Mouse (Mus musculus) limb, embryonic 10.5 days (tissue): ENCODE data around the gene Enoph1. TPM values are rescaled to one million over a fixed set of nuclear protein-coding genes. Genes with fewer than 3 reads are reported as not detected.
A peak's percentile ranks its signal among the peaks of the same experiment; 100 is the strongest.

Source experiments
- DNase-seq: peaks from one replicate; pipeline ENCODE4 v3.0.0-alpha.2; 2017; ENCODE audit warnings: low spot score
- H3K27ac ChIP-seq: fragments of 300-500 bp; sonication (generic); 2 replicates; pipeline ENCODE4 v1.5.1; 2016; ENCODE audit warnings: mild to moderate bottlenecking
- H3K27me3 ChIP-seq: fragments of 300-500 bp; sonication (generic); 2 replicates; pipeline ENCODE4 v1.6.1; 2016; ENCODE audit warnings: low read depth, mild to moderate bottlenecking; ENCODE audit not compliant: poor library complexity, severe bottlenecking
- H3K36me3 ChIP-seq: fragments of 300-500 bp; sonication (generic); 2 replicates; pipeline ENCODE4 v1.6.1; 2016; ENCODE audit warnings: mild to moderate bottlenecking, moderate library complexity
- H3K4me1 ChIP-seq: fragments of 300-500 bp; sonication (generic); 2 replicates; pipeline ENCODE4 v1.6.1; 2016
- H3K4me3 ChIP-seq: fragments of 300-500 bp; sonication (generic); 2 replicates; pipeline ENCODE4 v1.5.1; 2016; ENCODE audit warnings: mild to moderate bottlenecking, moderate library complexity
- H3K9me3 ChIP-seq: fragments of 300-500 bp; sonication (generic); replicated peaks from 2 replicates; pipeline ENCODE4 v1.6.1; 2016; ENCODE audit warnings: mild to moderate bottlenecking
- WGBS: fragments of 180-500 bp; shearing (Covaris S2); methylation state at CpG from one replicate; pipeline ENCODE4 v1.1.7; 2016; 5-methylcytosine and 5-hydroxymethylcytosine counted together
- polyA plus RNA-seq: library from polyadenylated mRNA; unstranded; fragments of >200 nt; fragmentation: Nextera tagmentation; extraction: Ambion mirVana; gene quantifications from 2 replicates; pipeline ENCODE4 v1.2.1, GENCODE M21; 2016

Enoph1 gene
- polyA plus RNA-seq, 1 experiment from 2014 or later, result 62.9 TPM

DNA sequence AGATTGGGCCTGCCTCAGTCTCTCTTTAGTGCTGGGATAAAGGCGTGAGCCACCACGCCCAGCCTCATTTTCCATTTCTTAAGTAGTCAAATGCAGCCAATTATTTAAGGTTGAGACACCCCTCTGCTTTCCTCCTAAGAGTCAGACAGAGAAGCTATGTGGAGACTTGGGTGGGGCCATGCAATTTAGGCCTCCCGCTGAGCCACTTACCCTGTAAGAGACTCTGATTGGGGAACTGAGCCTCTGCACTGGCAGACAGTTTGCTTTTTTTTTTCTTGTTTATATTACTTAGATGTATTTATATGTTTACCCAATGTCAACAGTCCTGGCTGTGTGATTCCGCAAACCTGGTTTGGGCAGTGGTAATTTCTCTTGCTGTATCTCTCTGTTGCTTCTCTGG lies 4.2 kb downstream of the Enoph1 start:
- Histone ChIP-seq H3K4me1 (peaks cover 28% of the 10 kb centered on the region), H3K36me3 (peaks cover 17% of the 10 kb centered on the region), H3K27me3 (no peaks in the 10 kb centered on the region), H3K27ac (no peak overlapping the region), H3K9me3 (no peaks in the 10 kb centered on the region), H3K4me3 (no peak overlapping the region)
- DNase-seq, result no peak
- 82% methylated on average over 4 of the region's 4 CpGs for WGBS

DNA sequence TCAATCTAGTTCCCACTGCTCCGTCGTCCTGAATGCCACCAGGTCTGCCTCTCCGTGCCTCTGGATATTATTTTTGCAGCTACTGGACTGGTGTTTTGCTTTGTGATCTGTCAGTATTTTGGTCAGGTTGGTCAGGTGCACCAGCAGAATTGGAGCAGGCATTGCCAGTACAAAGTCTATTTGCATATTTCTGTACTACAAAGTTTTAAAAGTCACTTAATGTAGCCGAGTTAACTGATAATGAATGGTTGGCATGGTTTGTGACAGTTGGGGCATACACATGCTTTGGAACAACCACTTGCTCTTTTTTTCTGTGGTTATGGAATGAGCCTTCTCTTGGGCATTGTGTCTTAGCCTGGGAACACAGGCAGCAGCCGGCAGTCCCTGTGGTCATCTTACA lies 4.8 kb downstream of the Enoph1 start:
- no peaks in the 10 kb centered on the region for H3K27me3 ChIP-seq
- H3K36me3 ChIP-seq, result peaks cover 19% of the 10 kb centered on the region
- H3K27ac ChIP-seq, result no peak overlapping the region
- H3K9me3 ChIP-seq, result no peaks in the 10 kb centered on the region
- no peak for DNase-seq
- no peak overlapping the region for H3K4me3 ChIP-seq
- 90% methylated on average over 5 of the region's 5 CpGs for WGBS
- H3K4me1 ChIP-seq, result peaks cover 28% of the 10 kb centered on the region

DNA sequence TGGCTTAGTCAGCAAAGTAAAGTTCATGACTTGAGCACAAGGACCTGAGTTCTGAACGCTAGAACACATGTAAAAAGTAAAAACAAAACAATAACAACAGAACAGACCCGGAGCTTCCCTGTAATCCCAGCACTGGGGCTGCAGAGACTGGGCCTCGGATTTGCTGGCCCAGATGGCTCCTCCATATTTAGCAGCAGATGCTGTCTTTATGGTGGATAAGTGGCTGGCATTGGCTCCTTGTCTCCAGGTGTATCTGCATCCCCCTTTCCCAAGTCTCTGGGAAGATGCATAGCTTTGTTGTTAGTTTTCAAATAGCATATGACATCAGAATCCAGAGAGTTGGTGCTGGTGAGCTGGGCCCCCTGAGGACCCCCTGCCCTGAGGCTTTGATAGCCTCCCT lies 6.3 kb downstream of the Enoph1 start:
- H3K4me1 ChIP-seq, result peaks cover 18% of the 10 kb centered on the region
- no peaks in the 10 kb centered on the region for H3K27me3 ChIP-seq
- no peak for DNase-seq
- no peak overlapping the region for H3K27ac ChIP-seq
- no peaks in the 10 kb centered on the region for H3K9me3 ChIP-seq
- H3K4me3 ChIP-seq, result no peak overlapping the region
- peaks cover 34% of the 10 kb centered on the region for H3K36me3 ChIP-seq
- WGBS, result 84% methylated on average over 3 of the region's 3 CpGs

DNA sequence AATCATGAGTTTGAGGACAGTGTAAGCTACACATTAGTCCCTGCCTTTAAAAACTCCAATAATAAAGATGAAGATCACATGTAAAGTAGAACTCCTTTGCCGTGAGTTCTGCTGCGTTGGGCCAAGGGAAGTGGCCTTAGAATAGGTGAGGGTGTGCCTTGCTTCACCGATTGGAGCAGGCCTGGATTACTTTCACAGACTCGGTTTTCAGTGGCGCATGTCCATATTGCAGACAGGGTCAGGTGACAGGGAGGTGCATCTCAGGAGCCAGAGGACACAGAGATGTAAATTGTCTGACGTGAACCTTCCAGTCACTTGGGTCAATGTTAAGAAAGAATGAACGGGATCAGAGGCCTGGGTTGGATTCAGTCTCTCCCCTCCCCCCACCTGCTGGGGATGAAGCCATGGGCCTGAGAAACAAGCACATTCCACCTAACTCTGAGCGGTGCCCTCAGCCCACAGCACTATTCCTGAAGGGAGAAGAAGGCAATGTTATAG lies 7.4 kb downstream of the Enoph1 start:
- no peak overlapping the region for H3K27ac ChIP-seq
- H3K36me3 ChIP-seq, result peaks cover 36% of the 10 kb centered on the region
- H3K4me3 ChIP-seq, result no peak overlapping the region
- H3K9me3 ChIP-seq, result no peaks in the 10 kb centered on the region
- DNase-seq, result no peak
- 71% methylated on average over 8 of the region's 8 CpGs for WGBS
- H3K4me1 ChIP-seq, result peaks cover 13% of the 10 kb centered on the region
- H3K27me3 ChIP-seq, result no peaks in the 10 kb centered on the region

DNA sequence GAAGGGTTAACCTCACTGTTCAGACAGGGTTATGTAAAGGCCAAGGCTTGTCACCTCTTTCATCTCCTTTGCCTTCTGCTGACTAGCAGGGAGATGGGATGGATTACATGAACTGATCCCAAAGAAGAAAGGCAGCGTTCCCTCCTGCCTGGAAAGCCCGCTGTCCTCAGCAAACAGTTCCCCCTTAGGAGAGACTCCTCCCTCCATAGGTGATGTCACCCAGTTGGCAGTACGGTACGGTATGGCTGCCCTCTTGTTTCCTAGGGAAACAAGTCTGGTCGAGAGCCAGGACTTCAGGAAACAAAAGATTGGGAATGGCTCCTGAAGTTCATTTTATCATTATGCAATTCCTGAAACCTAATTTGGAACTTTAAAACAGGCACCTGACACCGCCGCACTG lies 8.1 kb downstream of the Enoph1 start:
- Histone ChIP-seq H3K4me3 (no peak overlapping the region), H3K36me3 (peaks cover 38% of the 10 kb centered on the region), H3K9me3 (no peaks in the 10 kb centered on the region), H3K27ac (no peak overlapping the region), H3K4me1 (peaks cover 13% of the 10 kb centered on the region), H3K27me3 (no peaks in the 10 kb centered on the region)
- WGBS, result 70% methylated on average over 7 of the region's 7 CpGs
- DNase-seq, result no peak

DNA sequence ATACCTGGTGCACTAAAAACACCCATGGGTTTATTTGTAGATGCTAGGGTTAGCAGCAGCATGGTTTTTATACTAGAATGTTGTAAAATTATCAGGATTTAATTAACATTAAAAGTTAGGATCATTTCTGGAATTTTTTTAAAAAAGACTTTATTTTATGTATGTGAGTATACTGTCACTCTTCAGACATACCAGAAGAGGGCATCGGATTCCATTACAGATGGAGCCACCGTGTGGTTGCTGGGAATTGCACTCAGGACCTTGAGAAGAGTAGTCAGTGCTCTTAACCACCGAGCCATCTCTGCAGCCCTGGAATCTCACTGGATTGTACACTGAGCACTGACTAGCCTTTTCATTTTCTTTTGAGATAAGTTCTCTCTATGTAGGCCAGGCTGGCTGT lies 10.1 kb downstream of the Enoph1 start:
- Histone ChIP-seq H3K9me3 (no peaks in the 10 kb centered on the region), H3K4me1 (peaks cover 20% of the 10 kb centered on the region), H3K4me3 (no peak overlapping the region), H3K27me3 (no peaks in the 10 kb centered on the region), H3K36me3 (peaks cover 38% of the 10 kb centered on the region), H3K27ac (no peak overlapping the region)
- 97% methylated on average over 3 of the region's 3 CpGs for WGBS
- DNase-seq, result no peak

DNA sequence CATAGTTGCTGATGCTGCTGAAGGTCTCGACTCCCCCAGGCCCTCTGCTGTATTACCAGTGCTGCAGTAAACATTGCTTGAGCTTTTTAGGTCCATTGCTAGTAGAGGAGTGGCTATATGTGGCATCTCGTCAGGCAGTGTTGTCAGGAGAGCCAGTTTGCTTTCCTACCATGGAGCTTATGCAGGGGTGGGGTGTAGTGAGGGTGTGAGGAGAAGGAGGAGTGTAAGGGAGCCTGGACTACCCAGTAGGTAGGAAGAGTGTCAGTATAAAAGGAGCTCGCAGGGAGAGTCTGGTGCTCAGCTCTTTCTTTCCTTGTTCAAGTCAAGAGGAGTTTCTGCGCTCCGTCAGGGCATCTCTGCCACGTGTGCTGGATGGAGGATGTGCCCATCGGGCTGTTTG lies 12.9 kb downstream of the Enoph1 start:
- Histone ChIP-seq H3K27me3 (no peaks in the 10 kb centered on the region), H3K36me3 (peaks cover 38% of the 10 kb centered on the region), H3K27ac (no peak overlapping the region), H3K4me3 (no peak overlapping the region), H3K4me1 (peaks cover 19% of the 10 kb centered on the region), H3K9me3 (no peaks in the 10 kb centered on the region)
- no peak for DNase-seq
- WGBS, result 94% methylated on average over 7 of the region's 7 CpGs

DNA sequence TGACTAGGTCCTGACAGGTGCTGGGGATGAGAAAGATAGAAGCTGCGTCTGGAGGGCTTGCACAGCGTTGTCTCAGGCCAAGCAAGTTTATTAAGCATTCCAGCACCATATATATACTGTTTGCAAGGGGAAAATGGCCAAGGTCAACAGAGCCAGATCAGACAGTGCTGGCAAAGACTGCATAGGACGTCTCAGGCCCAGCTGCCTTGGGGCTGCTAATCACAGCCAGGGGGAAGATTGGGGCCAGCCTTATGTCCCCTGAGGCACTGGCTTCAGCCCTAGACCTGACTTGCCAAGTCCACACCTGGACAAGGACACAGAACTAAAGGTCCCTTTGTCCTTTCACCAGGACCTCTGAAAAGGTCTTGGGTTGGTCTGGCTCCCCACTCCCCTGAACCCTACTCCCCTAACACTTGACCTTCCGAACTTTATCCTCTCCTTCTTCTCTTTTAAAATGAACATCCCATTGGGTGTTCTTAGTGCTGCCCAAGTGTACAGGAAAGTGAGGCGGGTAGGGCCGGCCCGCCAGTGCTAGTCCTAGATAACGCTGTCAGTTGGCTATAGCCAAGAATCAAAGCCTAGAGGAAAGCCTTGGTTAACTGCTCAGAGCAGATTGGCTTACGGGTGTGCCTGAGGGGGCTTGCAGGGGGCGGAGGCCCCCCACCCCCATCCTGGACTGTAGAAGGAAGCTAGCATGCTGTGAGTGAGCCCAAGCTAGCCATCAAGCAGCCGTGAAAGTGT lies 15.2 kb downstream of the Enoph1 start:
- H3K27ac ChIP-seq, result peak overlapping the region; percentile 56; the same call in 1 of the 2 replicates
- peaks cover 16% of the 10 kb centered on the region for H3K4me1 ChIP-seq
- WGBS, result 81% methylated on average over 11 of the region's 11 CpGs
- no peak for DNase-seq
- H3K9me3 ChIP-seq, result no peaks in the 10 kb centered on the region
- H3K4me3 ChIP-seq, result no peak overlapping the region
- H3K36me3 ChIP-seq, result peaks cover 45% of the 10 kb centered on the region
- no peaks in the 10 kb centered on the region for H3K27me3 ChIP-seq

DNA sequence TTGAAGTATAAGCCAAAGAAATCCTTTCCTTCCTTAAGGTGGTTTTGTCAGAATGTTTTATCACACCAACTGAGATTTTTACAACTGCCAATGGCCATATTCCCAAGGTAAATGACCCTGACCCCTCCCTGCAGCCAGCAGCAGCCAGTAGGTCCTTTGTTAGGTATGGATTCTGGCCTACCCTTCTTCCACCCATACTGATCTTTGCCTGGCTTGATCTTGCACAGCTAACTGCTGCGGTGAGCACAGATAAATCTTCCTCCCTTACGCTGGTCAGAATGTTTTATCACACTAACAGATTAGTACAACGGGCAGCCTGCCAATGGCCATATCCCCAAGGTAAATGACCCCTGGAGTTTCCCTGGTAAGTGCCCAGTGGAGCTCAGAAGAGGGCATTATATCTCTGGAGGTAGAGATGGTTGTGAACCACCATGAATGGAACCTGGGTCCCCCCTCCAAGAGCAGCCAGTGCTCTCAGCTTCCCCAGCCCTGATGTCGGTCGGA lies 16.1 kb downstream of the Enoph1 start:
- DNase-seq, result no peak
- WGBS, result 85% methylated on average over 5 of the region's 5 CpGs
- no peaks in the 10 kb centered on the region for H3K9me3 ChIP-seq

DNA sequence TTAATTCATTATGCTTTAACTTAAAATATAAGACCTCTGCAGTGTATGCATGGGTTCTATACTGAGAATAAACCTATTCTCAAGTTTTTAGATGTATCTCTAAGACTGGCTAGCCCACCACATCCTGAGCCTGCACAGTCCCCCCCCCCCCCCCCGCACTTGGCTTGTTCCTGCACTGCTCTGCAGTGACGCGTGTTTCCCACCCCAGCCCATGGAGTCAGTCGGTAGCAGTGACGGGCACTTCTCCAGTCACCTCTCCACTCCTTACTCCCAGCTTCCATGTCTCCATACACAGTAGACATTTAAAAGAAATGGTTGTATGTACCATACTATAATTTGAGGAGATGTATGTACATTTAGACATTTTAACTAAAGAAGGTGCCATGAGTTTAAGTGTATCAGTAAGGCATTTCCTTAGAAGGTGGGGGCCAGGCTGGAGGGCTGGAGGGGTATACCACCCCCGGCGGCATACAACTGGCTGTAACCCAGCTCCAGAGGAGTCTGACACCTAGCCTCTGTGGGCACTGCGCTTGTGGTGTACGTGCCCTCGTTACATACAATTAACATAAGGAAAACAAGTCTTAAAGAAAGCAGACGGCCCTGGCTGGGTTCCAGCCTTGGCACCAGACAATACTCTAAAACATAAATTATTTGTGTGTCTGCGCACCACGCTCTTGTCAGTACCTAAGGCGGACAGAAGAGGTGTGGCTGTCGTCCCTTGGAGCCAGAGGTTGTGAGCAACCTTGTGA lies 17.9 kb downstream of the Enoph1 start:
- Histone ChIP-seq H3K36me3 (peaks cover 48% of the 10 kb centered on the region), H3K4me1 (peaks cover 16% of the 10 kb centered on the region), H3K4me3 (no peak overlapping the region), H3K27me3 (no peaks in the 10 kb centered on the region), H3K9me3 (no peaks in the 10 kb centered on the region), H3K27ac (0 out of 2 replicates have a peak overlapping the region, but pooled peaks have one; percentile 0)
- no peak for DNase-seq
- 83% methylated on average over 15 of the region's 15 CpGs for WGBS

More for the DNA sequence above, 16.1 kb downstream of the Enoph1 start:
- no peak overlapping the region for H3K27ac ChIP-seq
- H3K4me1 ChIP-seq, result peaks cover 16% of the 10 kb centered on the region
- no peaks in the 10 kb centered on the region for H3K27me3 ChIP-seq
- no peak overlapping the region for H3K4me3 ChIP-seq
- H3K36me3 ChIP-seq, result peaks cover 45% of the 10 kb centered on the region

DNA sequence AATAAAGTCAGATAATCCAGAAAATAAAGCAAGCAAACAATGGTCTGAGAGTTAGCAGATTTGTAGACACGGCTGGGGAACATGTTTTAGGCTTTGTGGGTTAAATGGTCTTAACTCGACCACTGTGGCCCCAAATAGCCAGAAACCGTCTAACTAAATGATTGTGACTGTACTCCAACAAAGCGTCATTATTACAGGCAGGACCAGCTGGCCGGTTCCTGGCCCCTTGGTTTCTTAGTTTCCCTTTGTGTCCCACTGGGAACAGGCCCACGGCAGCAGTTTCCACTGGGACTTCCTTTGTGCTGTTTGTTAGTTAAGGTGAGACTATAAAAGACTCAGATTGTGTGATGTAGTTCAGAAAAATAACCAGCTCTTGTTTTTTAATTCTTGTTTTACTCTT lies 18.9 kb downstream of the Enoph1 start:
- WGBS, result 74% methylated on average over 6 of the region's 6 CpGs
- no peaks in the 10 kb centered on the region for H3K9me3 ChIP-seq
- peaks cover 49% of the 10 kb centered on the region for H3K36me3 ChIP-seq
- peaks cover 16% of the 10 kb centered on the region for H3K4me1 ChIP-seq
- no peak for DNase-seq
- peak overlapping the region; percentile 51; the same call in 1 of the 2 replicates for H3K27ac ChIP-seq
- H3K4me3 ChIP-seq, result no peak overlapping the region
- H3K27me3 ChIP-seq, result no peaks in the 10 kb centered on the region

DNA sequence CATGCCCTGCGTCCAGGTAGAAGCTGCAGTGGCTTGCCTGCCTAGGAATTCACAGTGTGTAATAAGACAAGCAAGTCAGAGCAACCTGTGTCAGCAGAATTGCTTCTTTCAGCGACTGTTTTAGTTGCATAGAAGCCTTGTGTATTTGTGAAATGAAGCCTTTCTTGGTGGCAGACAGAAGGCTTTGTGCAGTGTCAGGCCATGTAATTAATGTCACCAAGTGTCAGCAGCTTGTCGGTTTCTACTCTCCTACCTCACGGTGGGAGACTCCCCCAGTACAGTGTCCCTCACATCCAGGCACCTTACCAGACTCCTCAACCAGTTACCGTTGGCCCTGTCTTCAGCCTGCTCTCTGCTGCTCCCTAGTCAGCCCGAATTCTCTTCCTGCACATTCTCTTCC lies 19.5 kb downstream of the Enoph1 start:
- 69% methylated on average over 6 of the region's 6 CpGs for WGBS
- H3K36me3 ChIP-seq, result peaks cover 55% of the 10 kb centered on the region

DNA sequence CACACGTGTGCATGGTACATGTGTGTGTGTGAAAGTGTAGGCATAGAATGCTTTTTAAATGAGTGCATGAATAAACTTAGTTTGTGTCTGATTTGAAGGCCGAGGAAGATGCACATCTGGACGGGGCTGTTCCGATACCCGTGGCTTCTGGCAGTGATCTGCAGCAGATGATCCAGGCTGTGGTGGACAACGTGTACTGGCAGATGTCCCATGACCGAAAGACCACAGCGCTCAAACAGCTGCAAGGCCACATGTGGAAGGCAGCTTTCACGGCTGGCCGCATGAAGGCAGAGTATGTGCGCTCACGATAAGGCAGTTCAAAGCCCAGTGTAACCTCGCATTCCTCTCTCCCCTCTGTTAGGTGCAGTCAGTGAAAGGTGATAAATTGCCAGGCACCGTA lies 21.1 kb downstream of the Enoph1 start:
- Histone ChIP-seq H3K4me3 (no peak overlapping the region), H3K27ac (no peak overlapping the region), H3K27me3 (no peaks in the 10 kb centered on the region), H3K9me3 (no peaks in the 10 kb centered on the region), H3K36me3 (peaks cover 71% of the 10 kb centered on the region), H3K4me1 (peaks cover 3% of the 10 kb centered on the region; the same call in 1 of the 2 replicates)
- whole genome bisulfite sequencing, result 98% methylated on average over 14 of the region's 14 CpGs
- DNase-seq, result no peak

More for the DNA sequence above, 19.5 kb downstream of the Enoph1 start:
- Histone ChIP-seq H3K27me3 (no peaks in the 10 kb centered on the region), H3K27ac (peak overlapping the region; percentile 51; the same call in 1 of the 2 replicates), H3K4me1 (peaks cover 14% of the 10 kb centered on the region), H3K9me3 (no peaks in the 10 kb centered on the region), H3K4me3 (no peak overlapping the region)
- no peak for DNase-seq
